Mouse (Mus musculus): ENCODE measurements around the gene Nars2. TPM values are rescaled to one million over a fixed set of nuclear protein-coding genes. Genes with fewer than 3 reads are reported as not detected.

Nars2 gene
- total RNA-seq, 2 experiments from 2014 or later, result 14.8 to 21.0 TPM

- no peak for DNase-seq (ENCODE audit: low spot score in 2 of 2)
These were observed 109.7 kb downstream of the Nars2 start for GRCm38 (mm10) chr7:97060966-97061365.

DNA sequence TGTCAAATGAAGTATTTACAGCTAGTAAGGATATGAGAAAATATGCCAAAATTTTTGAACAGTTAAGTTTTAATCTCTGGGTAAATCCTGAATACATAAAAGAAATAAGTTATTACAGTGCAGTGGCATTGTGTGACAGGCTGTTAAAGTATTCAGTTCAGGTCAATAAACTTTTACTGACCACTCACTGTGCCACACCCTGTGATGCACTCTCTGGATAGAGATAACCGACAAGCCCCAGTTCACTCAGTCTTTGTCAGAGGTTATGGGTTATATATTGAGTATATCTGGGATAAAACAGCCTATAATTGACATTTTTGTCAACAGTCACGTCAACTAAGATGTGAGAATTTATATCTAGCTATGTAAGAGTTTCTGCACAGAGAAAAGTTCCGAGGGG, 120.2 kb downstream of the Nars2 start:
- no peak for DNase-seq (ENCODE audit: low spot score in 2 of 2)

GRCm38 (mm10) chr7:97072061-97072460, 120.8 kb downstream of the Nars2 start:
- DNase-seq (ENCODE audit: low spot score in 2 of 2), result no peak

GRCm38 (mm10) chr7:97074974-97075373, 123.7 kb downstream of the Nars2 start:
- no peak for DNase-seq (ENCODE audit: low spot score in 2 of 2)

DNA sequence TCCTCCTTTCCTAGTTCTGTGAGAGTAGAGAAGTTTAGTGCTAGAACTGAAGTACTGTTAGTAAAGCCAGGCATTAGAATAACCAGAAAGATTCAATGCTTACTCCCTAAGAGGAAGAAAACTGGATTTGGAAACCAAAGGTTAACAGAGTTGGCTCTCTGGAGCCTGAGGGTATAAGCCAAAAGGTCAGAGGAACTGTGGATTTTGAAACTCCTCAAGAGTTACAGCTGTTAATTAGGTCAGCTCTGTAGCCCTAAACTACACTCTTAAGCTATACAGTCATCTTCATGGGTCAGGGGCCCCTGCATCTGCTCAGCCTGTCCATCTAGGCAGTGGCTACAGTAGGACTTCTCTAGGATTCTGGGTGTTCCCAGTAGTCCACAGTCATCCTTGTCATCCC, 125.7 kb downstream of the Nars2 start:
- DNase-seq (ENCODE audit: low spot score in 2 of 2), result no peak

DNA sequence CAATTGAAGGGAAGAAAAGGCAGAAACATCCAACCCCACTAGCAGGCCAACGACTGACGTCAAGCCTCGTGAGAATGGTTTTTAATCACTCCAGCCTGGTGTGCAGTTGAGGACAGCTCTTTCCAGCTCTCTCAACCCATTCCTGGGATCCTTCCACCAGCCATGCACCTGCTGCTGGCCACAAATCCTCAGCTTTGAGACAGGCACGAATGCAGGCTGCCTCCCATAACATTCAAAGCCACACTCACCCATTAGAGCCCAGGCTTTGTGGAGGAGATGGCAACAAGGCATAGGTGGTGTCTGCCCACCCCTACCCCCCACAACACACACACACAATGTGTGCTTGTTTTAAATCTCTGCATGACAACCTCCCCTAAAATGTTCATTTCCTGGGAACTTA, 127.4 kb downstream of the Nars2 start:
- DNase-seq (ENCODE audit: low spot score in 2 of 2), result no peak

GRCm38 (mm10) chr7:97079145-97079544, 127.8 kb downstream of the Nars2 start:
- peak in 1 of 2 experiments; percentile 21 for DNase-seq (ENCODE audit: low spot score in 2 of 2)

- DNase-seq (ENCODE audit: low spot score in 2 of 2), result no peak
These were observed 128.5 kb downstream of the Nars2 start for GRCm38 (mm10) chr7:97079651-97080365.

DNA sequence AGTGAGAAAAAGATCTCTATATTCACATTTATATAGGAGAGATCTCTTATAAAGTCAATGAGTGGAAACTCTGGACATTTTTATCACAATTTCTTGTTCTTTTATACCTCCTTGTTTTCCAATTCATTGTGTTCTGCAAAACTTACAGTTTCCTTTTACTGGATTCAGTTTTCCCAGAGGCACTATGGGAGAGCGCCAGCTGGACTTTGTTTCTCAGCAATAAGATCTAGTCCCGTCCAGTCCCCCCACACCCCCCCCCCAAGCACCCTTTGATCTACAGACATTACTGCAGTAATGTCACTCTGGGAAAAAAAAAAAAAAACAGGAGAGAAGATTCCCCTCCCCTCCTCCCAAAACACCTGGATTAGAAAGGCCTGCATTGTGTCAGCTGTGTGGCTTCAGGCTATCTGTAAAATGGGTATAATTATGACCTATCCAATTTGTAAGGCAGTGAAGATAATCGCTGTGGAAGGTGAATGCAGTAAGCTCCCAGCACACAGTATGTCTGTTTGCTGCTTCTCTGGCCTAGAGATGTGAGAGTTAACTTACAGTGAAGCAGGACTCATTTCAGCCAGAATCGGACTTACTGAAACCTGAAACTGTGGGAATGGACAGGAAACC, 129.4 kb downstream of the Nars2 start:
- no peak for DNase-seq (ENCODE audit: low spot score in 2 of 2)

DNA sequence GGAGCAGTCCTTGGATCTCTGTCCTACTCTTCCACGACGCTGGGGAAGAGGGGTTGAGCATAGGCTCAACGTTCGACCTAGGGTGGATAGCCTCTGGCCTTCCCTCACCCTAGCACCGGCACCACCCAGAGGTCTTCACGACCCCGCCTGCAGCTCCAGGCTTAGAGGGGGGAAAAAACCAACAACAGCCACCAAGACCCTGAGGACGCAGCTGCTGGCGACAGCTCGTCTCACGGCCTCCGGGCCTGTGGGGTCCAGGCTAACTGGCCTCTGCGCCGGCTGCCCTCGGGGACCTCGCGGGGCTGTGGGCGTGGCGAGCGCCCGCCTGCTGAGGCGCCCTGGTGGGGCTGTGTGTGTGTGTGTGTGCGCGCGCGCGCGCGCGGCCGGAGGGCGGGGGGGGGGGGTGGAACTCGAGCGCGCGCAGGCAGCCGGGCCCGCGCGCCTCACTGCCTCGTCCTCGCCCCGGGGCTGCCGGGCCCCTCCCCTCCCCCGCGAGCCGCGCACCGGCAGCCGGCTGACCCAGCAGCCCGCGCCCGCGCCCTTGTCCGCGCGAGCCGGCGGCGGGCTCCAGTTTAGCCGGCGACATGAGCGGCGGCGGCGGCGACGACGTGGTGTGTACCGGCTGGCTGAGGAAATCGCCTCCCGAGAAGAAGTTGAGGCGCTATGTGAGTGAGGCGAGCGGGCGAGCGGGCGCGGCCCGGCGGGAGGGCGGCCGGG, 130.1 kb downstream of the Nars2 start, which contains the start of gene Gab2:
TSS of gene Gab2 (plus strand) at position 345 of the 717 bp plus-strand sequence.
- DNase-seq (ENCODE audit: low spot score in 2 of 2), result peak; percentile 74 to 80

DNA sequence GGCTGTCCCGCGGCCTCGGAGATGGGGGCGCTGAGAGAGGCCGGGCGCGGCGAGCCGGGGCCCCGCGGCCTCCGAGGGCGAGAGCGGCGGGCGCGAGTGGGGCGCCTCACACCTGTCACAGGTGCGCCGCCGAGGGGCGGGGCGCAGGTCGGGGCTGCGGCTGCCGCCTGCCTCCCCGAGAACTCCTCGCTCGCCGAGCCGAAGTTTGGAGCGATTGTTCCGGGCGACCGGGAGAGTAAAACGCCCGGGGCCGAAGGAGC, 130.6 kb downstream of the Nars2 start:
- DNase-seq (ENCODE audit: low spot score in 2 of 2), result no peak

DNA sequence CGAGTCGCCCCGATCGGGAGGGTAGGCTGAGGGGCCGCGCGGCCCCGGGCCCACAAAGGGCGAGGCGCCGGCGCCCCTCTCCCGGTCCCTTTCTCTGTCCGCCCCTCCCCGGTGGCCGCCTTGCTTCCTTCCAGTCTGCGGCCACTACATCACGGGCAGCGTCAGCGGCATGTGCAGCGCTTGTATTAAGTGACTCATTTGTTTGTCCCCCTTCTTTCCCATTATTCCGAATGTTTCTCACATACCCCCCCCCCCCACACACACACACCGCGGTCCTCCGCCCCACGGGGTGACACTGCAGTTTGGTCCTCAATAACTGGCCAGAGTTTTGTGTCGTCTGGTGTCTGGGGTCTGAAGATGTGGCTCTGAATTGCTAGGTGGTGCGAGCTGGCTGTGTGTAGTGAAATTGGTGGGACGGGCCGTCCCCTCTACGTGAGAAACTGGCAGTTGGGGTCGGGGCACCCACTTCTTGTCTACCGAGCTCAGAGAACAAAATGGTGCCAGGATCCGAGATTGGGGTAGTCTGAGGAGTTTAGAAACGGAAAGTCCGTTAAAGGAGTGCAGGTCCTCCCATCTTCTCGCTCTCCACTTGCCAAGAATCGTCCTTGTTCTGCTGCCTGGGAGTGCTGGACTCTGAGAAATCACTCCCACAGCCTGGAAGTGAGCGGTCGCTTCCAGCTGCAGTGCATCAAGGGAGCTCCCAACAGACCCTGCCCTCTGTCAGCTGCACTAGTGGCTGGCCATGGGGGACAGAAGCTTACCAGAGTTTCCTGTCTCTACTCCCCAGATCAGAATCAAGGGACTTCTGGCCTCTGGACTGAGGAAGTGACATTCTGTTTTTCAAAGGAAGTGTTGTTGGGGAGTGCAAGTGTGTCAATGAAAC, 131.2 kb downstream of the Nars2 start:
- peak; percentile 41 to 55 for DNase-seq (ENCODE audit: low spot score in 2 of 2)

DNA sequence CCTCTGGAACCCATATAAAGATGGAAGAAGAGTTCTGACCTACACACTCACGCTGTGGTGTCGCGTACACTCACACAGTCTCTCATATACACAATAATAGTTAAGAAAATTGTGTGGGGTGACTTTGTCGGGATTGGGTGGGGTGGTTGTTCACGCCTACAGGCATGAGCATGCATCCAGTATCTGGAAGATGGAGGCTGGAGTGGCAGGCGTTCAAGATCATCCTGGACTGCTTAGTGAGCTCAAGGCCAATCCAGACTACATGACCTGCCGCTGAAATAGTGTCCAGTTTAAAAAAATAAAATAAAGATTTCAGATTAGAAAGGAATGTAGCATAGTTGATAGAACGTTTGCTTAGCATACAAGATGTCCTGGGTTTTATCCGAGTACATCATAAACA, 132.3 kb downstream of the Nars2 start:
- DNase-seq (ENCODE audit: low spot score in 2 of 2), result no peak

GRCm38 (mm10) chr7:97084181-97084580, 132.9 kb downstream of the Nars2 start:
- DNase-seq (ENCODE audit: low spot score in 2 of 2), result no peak

GRCm38 (mm10) chr7:97085291-97085690, 134.0 kb downstream of the Nars2 start:
- no peak for DNase-seq (ENCODE audit: low spot score in 2 of 2)

- no peak for DNase-seq (ENCODE audit: low spot score in 2 of 2)
These were observed 142.9 kb downstream of the Nars2 start for GRCm38 (mm10) chr7:97094241-97094640.

DNA sequence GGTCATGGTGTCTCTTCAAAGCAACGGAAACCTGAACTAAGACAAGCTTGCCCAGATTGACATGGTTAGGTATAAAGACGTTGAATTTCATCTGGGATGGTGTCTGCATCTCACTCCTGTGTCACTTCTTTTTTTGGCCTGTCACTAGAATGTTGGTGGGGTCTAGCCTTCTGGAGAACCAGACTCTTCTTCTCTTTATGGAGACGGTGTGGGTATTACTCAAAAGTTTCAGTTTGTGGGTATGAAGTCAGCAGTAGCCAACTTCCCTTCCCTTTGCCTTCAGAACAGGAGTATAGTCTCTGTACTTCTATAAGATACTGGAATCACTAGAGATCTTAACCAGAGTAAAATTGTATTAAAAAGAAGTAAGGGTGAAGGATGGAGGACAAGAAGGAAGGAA, 156.8 kb downstream of the Nars2 start:
- no peak for DNase-seq (ENCODE audit: low spot score in 2 of 2)
